Mouse (Mus musculus): ENCODE data around the gene Mettl27. TPM values are rescaled to one million over a fixed set of nuclear protein-coding genes. Genes with fewer than 3 reads are reported as not detected.

The Mettl27 gene
- polyA plus RNA-seq, 1 experiment from 2014 or later = 26.3 TPM

DNA sequence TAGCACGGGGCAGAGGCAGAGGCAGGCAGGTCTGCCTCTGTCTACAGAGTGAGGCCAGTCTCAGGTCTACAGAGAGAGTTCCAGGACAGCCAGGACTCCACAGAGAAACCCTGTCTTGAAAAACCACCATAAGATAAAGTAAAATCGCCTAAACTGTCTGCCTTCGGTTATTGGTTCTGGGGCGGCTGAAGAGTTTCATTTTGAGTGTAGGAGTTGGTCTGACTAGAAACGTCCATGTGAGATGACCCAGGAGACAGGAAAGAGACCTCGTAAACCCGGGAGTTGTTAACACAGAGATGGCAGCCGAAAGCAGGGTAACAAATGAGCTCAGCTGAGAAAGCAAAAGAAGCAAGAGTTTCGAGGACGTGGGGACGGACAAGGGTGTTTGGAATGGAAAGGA lies 57.0 kb downstream of the Mettl27 start:
- Histone ChIP-seq H3K9ac (replicated peaks; ENCODE audit: low read depth, low read length) (no peak overlapping the region), H3K4me2 (replicated peaks; ENCODE audit: low read depth, low read length) (0 out of 2 replicates have a peak overlapping the region, but pooled peaks have one; percentile 17), H3K9me3 (ENCODE audit: control insufficient read depth, low read depth, low read length) (no peaks in the 10 kb centered on the region), H3K4me1 (ENCODE audit: control insufficient read depth, insufficient read depth, low read length) (peaks cover 15% of the 10 kb centered on the region; the same call in 1 of the 2 replicates), H3K36me3 (ENCODE audit: control insufficient read depth, insufficient read depth, low read length) (no peaks in the 10 kb centered on the region), H3K27me3 (ENCODE audit: control insufficient read depth, insufficient read depth, low read length) (peaks cover 29% of the 10 kb centered on the region), H3K4me3 (ENCODE audit: low read depth, low read length) (no peak overlapping the region), H3K27ac (ENCODE audit: low read length) (no peak overlapping the region)
- no peak for ATAC-seq (ENCODE audit: insufficient number of reproducible peaks, insufficient read depth, low FRiP score, low read depth)
- WGBS = 50% methylated on average over 11 of the region's 11 CpGs

DNA sequence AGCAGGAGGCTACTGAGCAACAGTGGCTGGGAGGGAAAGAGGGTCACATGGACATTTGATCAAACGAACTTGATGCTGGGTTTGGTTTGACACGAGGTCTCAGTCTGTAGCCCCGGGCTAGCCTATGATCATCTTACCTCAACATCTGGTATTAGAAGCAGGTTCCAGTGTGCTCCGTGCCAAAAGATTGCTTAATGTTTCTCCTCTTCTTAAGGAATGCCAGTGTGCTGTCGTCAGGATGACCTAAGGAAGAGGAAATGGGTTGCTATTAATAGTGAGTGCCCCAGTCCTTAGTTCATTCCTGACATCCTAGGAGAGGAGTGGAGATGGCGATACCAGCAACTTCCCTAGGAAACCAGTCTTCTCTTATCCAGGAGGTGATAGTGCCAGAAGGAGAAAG lies 57.6 kb downstream of the Mettl27 start:
- Histone ChIP-seq H3K27ac (ENCODE audit: low read length) (no peak overlapping the region), H3K4me2 (replicated peaks; ENCODE audit: low read depth, low read length) (no peak overlapping the region), H3K9ac (replicated peaks; ENCODE audit: low read depth, low read length) (no peak overlapping the region), H3K4me3 (ENCODE audit: low read depth, low read length) (no peak overlapping the region), H3K36me3 (ENCODE audit: control insufficient read depth, insufficient read depth, low read length) (no peaks in the 10 kb centered on the region), H3K9me3 (ENCODE audit: control insufficient read depth, low read depth, low read length) (no peaks in the 10 kb centered on the region), H3K27me3 (ENCODE audit: control insufficient read depth, insufficient read depth, low read length) (peaks cover 29% of the 10 kb centered on the region), H3K4me1 (ENCODE audit: control insufficient read depth, insufficient read depth, low read length) (peaks cover 15% of the 10 kb centered on the region; the same call in 1 of the 2 replicates)
- 58% methylated on average over 6 of the region's 6 CpGs for WGBS
- ATAC-seq (ENCODE audit: insufficient number of reproducible peaks, insufficient read depth, low FRiP score, low read depth) = no peak

Other genes starting within 250 kb of the Mettl27 start
- gene Limk1, start 243.8 kb upstream of the Mettl27 start, polyA plus RNA-seq (2014; fragmentation: Nextera tagmentation; extraction: Ambion mirVana) = 7.1 and 7.6 TPM in 2 replicates
- gene Eln, start 185.0 kb upstream of the Mettl27 start, polyA plus RNA-seq (2014; fragmentation: Nextera tagmentation; extraction: Ambion mirVana) = 48.3 and 54.9 TPM in 2 replicates
- gene Tmem270, start 25.6 kb upstream of the Mettl27 start, polyA plus RNA-seq (2014; fragmentation: Nextera tagmentation; extraction: Ambion mirVana) = not detected in 2 replicates
- gene Cldn13, start 16.8 kb upstream of the Mettl27 start, polyA plus RNA-seq (2014; fragmentation: Nextera tagmentation; extraction: Ambion mirVana) = 1.0 TPM in 1 of 2 replicates, not detected in the other
- 91.5 and 93.9 TPM in 2 replicates for gene Cldn4, start 14.6 kb downstream of the Mettl27 start, polyA plus RNA-seq (2014; fragmentation: Nextera tagmentation; extraction: Ambion mirVana)
- gene Cldn3, start 53.8 kb downstream of the Mettl27 start, polyA plus RNA-seq (2014; fragmentation: Nextera tagmentation; extraction: Ambion mirVana) = 69.7 and 71.2 TPM in 2 replicates
- gene Abhd11, start 76.8 kb downstream of the Mettl27 start, polyA plus RNA-seq (2014; fragmentation: Nextera tagmentation; extraction: Ambion mirVana) = 73.3 and 80.6 TPM in 2 replicates
- gene Stx1a, start 91.1 kb downstream of the Mettl27 start, polyA plus RNA-seq (2014; fragmentation: Nextera tagmentation; extraction: Ambion mirVana) = 17.4 and 17.7 TPM in 2 replicates
- 34.8 and 34.9 TPM in 2 replicates for gene Dnajc30, start 131.8 kb downstream of the Mettl27 start, polyA plus RNA-seq (2014; fragmentation: Nextera tagmentation; extraction: Ambion mirVana)
- 95.2 and 99.0 TPM in 2 replicates for gene Bud23, start 132.6 kb downstream of the Mettl27 start, polyA plus RNA-seq (2014; fragmentation: Nextera tagmentation; extraction: Ambion mirVana)
- gene Vps37d, start 145.9 kb downstream of the Mettl27 start, polyA plus RNA-seq (2014; fragmentation: Nextera tagmentation; extraction: Ambion mirVana) = 7.2 and 7.7 TPM in 2 replicates
- gene Mlxipl, start 157.5 kb downstream of the Mettl27 start, polyA plus RNA-seq (2014; fragmentation: Nextera tagmentation; extraction: Ambion mirVana) = 2.7 and 3.6 TPM in 2 replicates
- gene Tbl2, start 217.3 kb downstream of the Mettl27 start, polyA plus RNA-seq (2014; fragmentation: Nextera tagmentation; extraction: Ambion mirVana) = 24.8 and 28.5 TPM in 2 replicates
- 45.1 and 48.9 TPM in 2 replicates for gene Bcl7b, start 235.9 kb downstream of the Mettl27 start, polyA plus RNA-seq (2014; fragmentation: Nextera tagmentation; extraction: Ambion mirVana)